Mouse (Mus musculus): ENCODE measurements at regions not wholly inside any gene's neighbourhood (a gene's known extent, or its start where the extent isn't known, plus 50 kb on each side); places are given as distances from the start of the nearest gene placed in this dataset.

GRCm38 (mm10) chr5:106295538-106295937 lies 162.4 kb downstream of the Barhl2 start:
- 73% methylated on average over 3 of the region's 3 CpGs for WGBS
- H3K36me3 ChIP-seq (ENCODE audit: control insufficient read depth, insufficient read depth, low read length), result no peaks in the 10 kb centered on the region

GRCm38 (mm10) chr5:106292387-106293229 lies 165.4 kb downstream of the Barhl2 start:
- WGBS, result 66% methylated on average over 16 of the region's 16 CpGs
- H3K4me3 ChIP-seq (ENCODE audit: extremely low read depth, insufficient read depth, insufficient read length), result no peak overlapping the region
- TF ChIP-seq POLR2A (IDR thresholded peaks at IDR 0.05; ENCODE audit: low read depth, low read length) (no peak), CTCF (IDR thresholded peaks at IDR 0.05; ENCODE audit: extremely low read depth, insufficient read depth, insufficient read length, insufficient replicate concordance) (no peak)
- no peak for DNase-seq (ENCODE audit: low read depth in 1 of 2, low spot score in 2 of 2)
- no peaks in the 10 kb centered on the region for H3K36me3 ChIP-seq (ENCODE audit: control insufficient read depth, insufficient read depth, low read length)
- H3K4me1 ChIP-seq (ENCODE audit: control insufficient read depth, insufficient read depth, insufficient read length), result no peaks in the 10 kb centered on the region
- H3K27me3 ChIP-seq (ENCODE audit: control insufficient read depth, insufficient read depth, low read length), result no peaks in the 10 kb centered on the region
- H3K27ac ChIP-seq (ENCODE audit: insufficient read depth, low read length), result no peak overlapping the region

More at GRCm38 (mm10) chr5:106295538-106295937, 162.4 kb downstream of the Barhl2 start:
- Histone ChIP-seq H3K4me1 (ENCODE audit: control insufficient read depth, insufficient read depth, insufficient read length) (no peaks in the 10 kb centered on the region), H3K4me3 (ENCODE audit: extremely low read depth, insufficient read depth, insufficient read length) (no peak overlapping the region), H3K27me3 (ENCODE audit: control insufficient read depth, insufficient read depth, low read length) (no peaks in the 10 kb centered on the region), H3K27ac (ENCODE audit: insufficient read depth, low read length) (no peak overlapping the region)
- DNase-seq (ENCODE audit: low read depth in 1 of 2, low spot score in 2 of 2), result no peak
- TF ChIP-seq CTCF (IDR thresholded peaks at IDR 0.05; ENCODE audit: extremely low read depth, insufficient read depth, insufficient read length, insufficient replicate concordance), result no peak

- no peaks in the 10 kb centered on the region for H3K27me3 ChIP-seq (ENCODE audit: control insufficient read depth, insufficient read depth, low read length)
- no peak overlapping the region for H3K27ac ChIP-seq (ENCODE audit: insufficient read depth, low read length)
- WGBS, result 38% methylated on average over 4 of the region's 4 CpGs
- no peak overlapping the region for H3K4me3 ChIP-seq (ENCODE audit: extremely low read depth, insufficient read depth, insufficient read length)
- no peak for DNase-seq (ENCODE audit: low read depth in 1 of 2, low spot score in 2 of 2)
- no peaks in the 10 kb centered on the region for H3K4me1 ChIP-seq (ENCODE audit: control insufficient read depth, insufficient read depth, insufficient read length)
- TF ChIP-seq POLR2A (IDR thresholded peaks at IDR 0.05; ENCODE audit: low read depth, low read length) (no peak), CTCF (IDR thresholded peaks at IDR 0.05; ENCODE audit: extremely low read depth, insufficient read depth, insufficient read length, insufficient replicate concordance) (no peak)
- no peaks in the 10 kb centered on the region for H3K36me3 ChIP-seq (ENCODE audit: control insufficient read depth, insufficient read depth, low read length)
Measured at GRCm38 (mm10) chr5:106285152-106285551, 172.8 kb downstream of the Barhl2 start.

- Histone ChIP-seq H3K27me3 (ENCODE audit: control insufficient read depth, insufficient read depth, low read length) (no peaks in the 10 kb centered on the region), H3K4me1 (ENCODE audit: control insufficient read depth, insufficient read depth, insufficient read length) (no peaks in the 10 kb centered on the region), H3K36me3 (ENCODE audit: control insufficient read depth, insufficient read depth, low read length) (no peaks in the 10 kb centered on the region), H3K4me3 (ENCODE audit: extremely low read depth, insufficient read depth, insufficient read length) (no peak overlapping the region), H3K27ac (ENCODE audit: insufficient read depth, low read length) (no peak overlapping the region)
- DNase-seq (ENCODE audit: low read depth in 1 of 2, low spot score in 2 of 2), result no peak
- WGBS, result 37% methylated on average over 9 of the region's 9 CpGs
- TF ChIP-seq CTCF (IDR thresholded peaks at IDR 0.05; ENCODE audit: extremely low read depth, insufficient read depth, insufficient read length, insufficient replicate concordance) (no peak), POLR2A (IDR thresholded peaks at IDR 0.05; ENCODE audit: low read depth, low read length) (no peak)
Measured at GRCm38 (mm10) chr5:106284731-106285130, 173.2 kb downstream of the Barhl2 start.

- TF ChIP-seq POLR2A (IDR thresholded peaks at IDR 0.05; ENCODE audit: low read depth, low read length) (no peak), CTCF (IDR thresholded peaks at IDR 0.05; ENCODE audit: extremely low read depth, insufficient read depth, insufficient read length, insufficient replicate concordance) (no peak)
- no peaks in the 10 kb centered on the region for H3K27me3 ChIP-seq (ENCODE audit: control insufficient read depth, insufficient read depth, low read length)
- WGBS, result 89% methylated on average over 9 of the region's 9 CpGs
- no peak overlapping the region for H3K27ac ChIP-seq (ENCODE audit: insufficient read depth, low read length)
- no peak overlapping the region for H3K4me3 ChIP-seq (ENCODE audit: extremely low read depth, insufficient read depth, insufficient read length)
- no peaks in the 10 kb centered on the region for H3K4me1 ChIP-seq (ENCODE audit: control insufficient read depth, insufficient read depth, insufficient read length)
- no peaks in the 10 kb centered on the region for H3K36me3 ChIP-seq (ENCODE audit: control insufficient read depth, insufficient read depth, low read length)
- DNase-seq (ENCODE audit: low read depth in 1 of 2, low spot score in 2 of 2), result no peak
Measured at GRCm38 (mm10) chr5:106282646-106283045, 175.3 kb downstream of the Barhl2 start.

GRCm38 (mm10) chr5:106277786-106278185 lies 180.2 kb downstream of the Barhl2 start:
- no peak overlapping the region for H3K27ac ChIP-seq (ENCODE audit: insufficient read depth, low read length)
- H3K36me3 ChIP-seq (ENCODE audit: control insufficient read depth, insufficient read depth, low read length), result no peaks in the 10 kb centered on the region
- TF ChIP-seq CTCF (IDR thresholded peaks at IDR 0.05; ENCODE audit: extremely low read depth, insufficient read depth, insufficient read length, insufficient replicate concordance), result no peak
- no peak for TF ChIP-seq POLR2A (IDR thresholded peaks at IDR 0.05; ENCODE audit: low read depth, low read length)
- no peaks in the 10 kb centered on the region for H3K27me3 ChIP-seq (ENCODE audit: control insufficient read depth, insufficient read depth, low read length)
- no peak overlapping the region for H3K4me3 ChIP-seq (ENCODE audit: extremely low read depth, insufficient read depth, insufficient read length)
- DNase-seq (ENCODE audit: low read depth in 1 of 2, low spot score in 2 of 2), result no peak
- WGBS, result 90% methylated on average over 8 of the region's 8 CpGs
- H3K4me1 ChIP-seq (ENCODE audit: control insufficient read depth, insufficient read depth, insufficient read length), result no peaks in the 10 kb centered on the region

GRCm38 (mm10) chr5:106277231-106277630 lies 180.7 kb downstream of the Barhl2 start:
- Histone ChIP-seq H3K27ac (ENCODE audit: insufficient read depth, low read length) (no peak overlapping the region), H3K4me3 (ENCODE audit: extremely low read depth, insufficient read depth, insufficient read length) (no peak overlapping the region), H3K36me3 (ENCODE audit: control insufficient read depth, insufficient read depth, low read length) (no peaks in the 10 kb centered on the region), H3K4me1 (ENCODE audit: control insufficient read depth, insufficient read depth, insufficient read length) (no peaks in the 10 kb centered on the region), H3K27me3 (ENCODE audit: control insufficient read depth, insufficient read depth, low read length) (no peaks in the 10 kb centered on the region)
- TF ChIP-seq POLR2A (IDR thresholded peaks at IDR 0.05; ENCODE audit: low read depth, low read length) (no peak), CTCF (IDR thresholded peaks at IDR 0.05; ENCODE audit: extremely low read depth, insufficient read depth, insufficient read length, insufficient replicate concordance) (no peak)
- whole genome bisulfite sequencing, result 78% methylated on average over 9 of the region's 9 CpGs
- no peak for DNase-seq (ENCODE audit: low read depth in 1 of 2, low spot score in 2 of 2)

Data from spleen, adult 2 months (tissue).